Mouse (Mus musculus) cerebellum, postnatal 10 days (tissue): ENCODE results near the gene Ncoa1.
"Not testable (repeated sequence)": the region's sequence is repeated elsewhere in the genome, so short reads cannot be mapped to it uniquely, and the experiment has no call there.

Experiments
- DNase-seq, 2 experiments: peaks; one replicate each; pipeline ENCODE4 v3.0.0; 2021; ENCODE audit warnings: mixed read lengths in 2 of 2

Ncoa1 gene

DNA sequence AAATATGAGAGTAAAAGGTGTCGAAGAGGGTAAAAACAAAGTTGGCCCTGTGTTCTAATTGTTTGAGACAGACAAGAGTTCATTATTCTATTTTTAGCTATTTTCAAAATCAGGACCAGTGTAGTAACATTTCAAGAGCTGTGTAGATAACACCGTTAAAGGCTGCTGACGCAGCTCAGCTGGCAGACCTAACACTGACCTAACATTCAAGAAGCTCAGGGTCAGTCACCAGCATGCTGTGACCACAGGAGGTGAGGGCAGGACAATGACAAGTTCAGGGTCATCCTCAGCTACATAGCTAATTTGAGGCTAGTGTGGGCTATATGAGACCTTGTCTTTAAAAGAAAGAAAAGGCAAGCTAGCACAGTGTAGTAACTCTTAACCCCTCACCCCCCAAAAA lies 84.9 kb downstream of the Ncoa1 start:
- no peak for DNase-seq

DNA sequence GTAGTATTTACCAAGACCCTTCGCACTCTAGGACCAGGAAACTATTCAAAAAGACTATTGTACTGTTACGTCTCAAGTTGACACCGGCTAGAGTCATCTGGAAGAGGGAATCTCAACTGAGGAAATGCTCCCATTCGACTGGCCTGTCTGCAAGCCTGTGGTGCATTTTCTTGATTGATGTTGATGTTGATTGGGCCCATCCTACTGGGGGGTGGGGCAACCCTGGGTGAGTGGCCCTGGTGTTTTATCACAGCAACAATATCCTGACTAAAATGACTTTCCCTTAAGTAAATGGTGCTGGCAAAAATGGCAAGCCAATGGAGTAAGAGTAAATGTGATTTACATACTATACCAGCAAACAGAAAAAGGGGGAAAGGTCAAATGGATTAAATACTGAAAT lies 85.7 kb downstream of the Ncoa1 start:
- DNase-seq, result no peak

DNA sequence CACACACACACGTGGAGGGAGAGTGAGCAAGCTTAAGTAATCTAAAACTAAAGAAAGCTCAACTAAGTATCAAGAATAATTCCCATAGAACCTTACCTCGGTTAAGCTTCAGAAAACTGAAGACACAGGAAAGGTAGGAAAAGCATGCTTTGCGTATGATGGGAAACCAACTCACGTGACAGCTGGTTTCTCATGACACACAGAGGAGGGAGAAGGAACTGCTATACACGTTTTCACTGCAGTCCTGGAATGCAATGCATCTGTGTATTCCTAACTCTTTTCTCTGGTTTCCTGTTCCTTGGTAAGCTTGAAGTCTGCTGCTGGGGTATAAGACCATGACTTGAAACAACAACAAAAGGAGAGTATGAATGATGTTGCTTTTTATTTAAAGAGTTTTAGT lies 86.3 kb downstream of the Ncoa1 start:
- no peak for DNase-seq

DNA sequence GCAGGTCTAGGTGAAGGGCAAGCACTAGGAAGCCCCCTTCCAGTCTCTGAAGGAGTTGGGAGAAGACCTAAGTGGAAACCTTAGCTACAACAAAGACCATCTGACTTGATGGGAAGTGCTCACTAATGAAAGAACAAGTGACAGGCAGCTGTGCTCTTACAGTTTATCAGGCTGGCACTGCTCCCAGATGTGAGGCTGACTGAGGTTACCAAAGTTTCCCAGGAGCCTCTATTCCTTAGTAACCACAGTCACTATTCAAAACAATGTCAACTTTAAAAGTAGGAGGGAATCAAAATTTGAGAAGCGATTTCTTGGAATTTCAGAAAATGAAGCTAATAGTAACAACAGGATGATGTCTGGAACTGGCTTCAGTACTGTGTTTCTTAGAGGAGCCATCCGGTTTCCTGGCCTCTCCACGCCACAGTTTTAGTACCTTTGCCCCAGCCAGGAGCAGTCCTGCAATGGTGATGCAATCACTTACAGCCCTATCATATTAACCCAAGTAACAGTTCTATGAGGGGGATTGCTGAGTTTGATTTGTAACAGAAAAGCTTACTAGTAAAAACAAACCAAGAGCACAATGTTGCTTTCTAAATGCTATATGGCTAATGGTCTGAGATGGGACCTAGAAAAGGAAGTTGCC lies 90.8 kb downstream of the Ncoa1 start:
- no peak for DNase-seq

DNA sequence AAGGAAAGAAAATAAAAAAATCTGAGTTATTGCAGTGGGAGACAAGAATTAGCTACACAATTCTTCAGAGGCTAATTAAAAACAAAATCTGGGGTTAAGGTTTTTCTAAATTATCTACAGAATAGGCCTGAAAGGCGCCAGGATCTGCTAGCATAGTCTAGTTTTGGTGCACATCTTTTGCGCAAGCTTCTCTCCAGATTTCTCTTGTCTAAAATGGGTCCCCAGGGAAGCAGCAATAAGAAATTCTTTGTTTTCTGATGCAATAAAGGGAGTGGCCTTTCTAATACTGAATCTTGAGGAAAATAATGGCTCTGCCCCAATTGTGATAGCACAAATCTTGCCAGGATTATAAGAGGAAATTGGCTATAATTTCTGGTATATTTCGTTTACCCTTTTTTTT lies 93.9 kb downstream of the Ncoa1 start:
- no peak for DNase-seq

DNA sequence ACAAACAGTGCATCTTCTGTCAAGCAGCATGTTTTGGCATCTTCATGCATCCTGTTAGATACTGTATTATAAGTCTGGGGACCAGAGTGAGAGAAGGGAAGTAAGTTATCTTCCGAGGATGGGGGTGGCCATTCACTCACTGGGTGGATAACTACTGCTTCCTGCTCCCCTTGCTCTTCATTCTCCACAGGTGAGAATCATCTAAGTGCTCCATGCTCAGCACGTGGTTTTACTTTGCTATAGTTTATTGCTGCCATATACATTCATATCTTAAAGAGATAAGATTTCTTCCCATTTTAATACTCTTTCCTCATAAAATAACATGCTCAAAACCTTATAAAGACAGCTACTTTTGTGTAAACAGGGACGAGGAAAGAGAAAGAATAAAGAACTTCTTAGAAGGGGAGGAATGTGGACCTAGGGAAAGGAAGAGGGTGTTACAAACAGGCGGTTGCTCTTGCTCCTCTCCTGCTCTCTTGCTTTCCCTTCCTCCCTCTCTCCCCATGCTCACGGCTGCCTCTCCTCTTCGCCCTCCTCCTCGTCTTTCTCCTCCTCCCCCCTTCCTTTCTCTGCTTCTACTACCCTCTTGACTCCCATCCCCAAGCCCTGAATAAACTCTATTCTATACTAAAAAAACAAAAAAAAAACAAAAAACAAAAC lies 97.6 kb downstream of the Ncoa1 start:
- no peak for DNase-seq

DNA sequence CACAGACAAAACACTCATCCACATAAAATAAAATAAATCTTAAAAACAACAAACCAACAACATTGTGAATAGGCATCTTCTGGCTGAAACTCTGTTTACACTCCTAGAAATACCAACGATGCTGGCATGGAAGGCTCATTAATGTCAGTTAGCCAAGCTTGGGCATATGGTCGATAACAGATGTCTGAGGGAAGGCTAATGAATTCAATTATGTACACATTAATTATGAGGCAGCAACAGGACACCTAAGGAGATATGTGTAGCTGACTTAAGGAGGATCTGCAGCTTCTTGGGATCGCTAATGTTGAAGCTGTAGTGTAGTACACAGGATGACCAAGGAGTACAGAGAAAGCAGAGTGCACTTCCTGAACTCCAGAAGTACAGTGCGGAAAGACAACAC lies 100.5 kb downstream of the Ncoa1 start:
- peak; percentile 55 to 61 for DNase-seq

DNA sequence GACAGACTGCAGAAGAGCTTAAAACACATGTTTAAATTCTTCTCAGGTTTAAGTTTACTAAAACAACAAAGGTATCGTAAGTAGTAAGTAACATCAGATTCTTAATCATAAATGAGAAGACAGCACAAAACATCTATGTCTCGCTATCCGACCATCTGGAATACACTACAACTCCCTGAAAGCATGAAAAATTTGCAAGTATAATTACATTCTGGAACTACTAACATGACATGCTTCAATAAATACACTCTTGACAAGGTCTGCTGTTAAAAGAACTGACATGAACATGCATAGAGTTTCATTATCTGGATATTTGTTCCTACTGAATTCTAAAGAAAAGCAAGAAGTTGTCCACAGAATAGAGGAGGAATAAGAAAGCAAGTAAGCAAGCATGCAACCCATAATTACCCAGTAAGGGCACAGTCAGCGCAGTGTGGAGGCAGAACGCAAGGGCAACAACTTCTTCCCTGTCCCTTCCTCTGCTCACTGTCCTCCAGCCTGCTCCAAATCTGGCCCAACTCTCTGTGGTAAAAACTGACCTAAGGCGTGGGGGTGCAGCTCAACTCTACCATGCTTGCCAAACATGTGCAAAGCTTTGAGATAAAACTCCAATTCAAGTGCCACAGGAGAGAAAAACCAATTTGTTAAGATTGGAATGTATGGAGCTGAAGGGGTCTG lies 102.0 kb downstream of the Ncoa1 start:
- no peak for DNase-seq

DNA sequence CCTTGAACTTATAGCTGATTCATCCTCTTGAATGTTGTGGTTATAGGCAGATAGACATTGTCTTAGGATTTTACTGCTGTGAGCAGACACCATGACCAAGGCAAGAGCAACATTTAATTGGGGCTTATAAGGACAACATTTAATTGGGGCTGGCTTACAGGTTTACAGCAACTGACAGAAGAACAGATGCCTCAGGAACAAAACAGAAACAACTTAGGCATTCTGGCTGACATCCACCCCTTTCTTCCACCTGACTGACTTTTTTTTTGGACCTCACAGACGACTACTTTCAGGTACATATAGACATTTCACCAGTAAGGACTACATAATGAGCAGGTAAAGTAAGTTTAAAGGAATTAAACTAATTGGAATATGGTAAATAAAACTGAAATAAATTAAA lies 105.6 kb downstream of the Ncoa1 start:
- peak in 1 of 2 experiments; percentile 36 for DNase-seq

DNA sequence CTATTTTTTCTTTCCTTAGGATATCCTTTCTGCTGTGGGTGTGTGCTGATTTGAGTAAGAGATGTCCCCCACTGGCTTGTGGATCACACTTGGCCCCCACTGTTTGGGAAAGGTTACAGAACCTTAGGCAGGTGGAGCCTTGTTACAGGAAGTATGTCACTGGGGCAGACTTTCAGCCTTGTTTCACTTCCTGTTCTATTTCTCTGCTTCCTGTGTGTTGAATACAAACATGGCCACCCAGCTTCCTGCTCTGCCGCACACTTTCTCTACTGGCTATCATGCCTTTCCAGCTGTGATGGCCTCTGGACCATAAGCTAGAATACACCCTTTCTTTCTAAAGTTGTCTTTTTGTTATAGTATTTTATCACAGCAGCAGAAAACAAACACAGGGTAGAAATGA lies 111.0 kb downstream of the Ncoa1 start:
- DNase-seq, result no peak

DNA sequence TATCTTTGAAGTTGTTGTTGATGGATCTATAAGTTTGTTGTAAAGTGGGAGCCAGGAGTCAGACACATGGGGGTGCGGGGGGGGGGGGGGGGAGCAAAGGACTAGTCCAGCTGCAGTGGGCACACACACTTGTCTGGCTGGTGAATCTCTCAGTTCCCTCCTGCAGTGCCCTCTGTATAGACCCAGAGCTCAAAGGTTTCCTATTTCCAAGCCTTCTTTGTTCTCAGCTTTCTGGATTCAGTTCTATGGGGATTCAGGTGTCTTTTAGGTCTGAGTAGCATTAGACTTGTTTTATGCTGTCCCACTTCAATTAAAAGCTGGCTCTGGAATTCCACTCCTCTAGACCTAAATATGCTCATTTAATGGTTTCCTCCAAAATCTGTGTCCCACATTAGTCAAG lies 117.5 kb downstream of the Ncoa1 start:
- no peak for DNase-seq

DNA sequence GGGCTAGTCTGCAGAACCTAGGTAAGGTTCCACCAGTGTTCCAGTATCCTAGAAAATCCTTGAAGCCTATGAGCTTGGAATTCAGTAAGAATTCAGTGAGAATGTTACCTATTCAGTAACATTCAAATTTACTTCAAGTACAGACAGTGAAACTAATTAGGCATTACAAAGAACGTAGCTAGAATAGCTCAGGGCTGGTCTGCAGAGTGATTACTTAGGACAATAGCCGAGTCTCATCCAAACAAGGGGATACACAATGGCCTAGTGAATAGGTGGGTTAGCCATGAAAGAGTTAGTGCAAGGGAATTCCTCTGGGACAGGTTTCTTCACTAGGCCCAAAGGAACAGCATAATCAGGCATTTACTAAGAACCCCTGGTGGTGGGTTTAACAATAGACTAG lies 118.3 kb downstream of the Ncoa1 start:
- not testable (repeated sequence) for DNase-seq

DNA sequence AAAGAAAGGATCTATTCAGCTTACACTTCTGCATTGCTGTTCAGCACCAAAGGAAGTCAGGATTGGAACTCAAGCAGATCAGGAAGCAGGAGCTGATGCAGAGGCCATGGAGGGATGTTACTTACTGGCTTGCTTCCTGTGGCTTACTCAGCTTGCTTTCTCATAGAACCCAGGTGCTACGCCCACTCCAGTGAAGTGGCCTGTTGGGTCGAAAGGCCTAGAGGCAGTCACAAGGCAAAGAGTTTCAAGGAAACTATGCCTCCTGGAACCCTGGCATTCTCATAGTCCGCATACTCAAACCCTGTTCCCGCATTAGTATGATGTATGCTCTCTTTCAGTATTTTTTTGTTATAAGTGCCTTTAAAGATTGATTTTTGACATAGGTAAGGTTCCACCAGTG lies 118.9 kb downstream of the Ncoa1 start:
- no peak for DNase-seq

DNA sequence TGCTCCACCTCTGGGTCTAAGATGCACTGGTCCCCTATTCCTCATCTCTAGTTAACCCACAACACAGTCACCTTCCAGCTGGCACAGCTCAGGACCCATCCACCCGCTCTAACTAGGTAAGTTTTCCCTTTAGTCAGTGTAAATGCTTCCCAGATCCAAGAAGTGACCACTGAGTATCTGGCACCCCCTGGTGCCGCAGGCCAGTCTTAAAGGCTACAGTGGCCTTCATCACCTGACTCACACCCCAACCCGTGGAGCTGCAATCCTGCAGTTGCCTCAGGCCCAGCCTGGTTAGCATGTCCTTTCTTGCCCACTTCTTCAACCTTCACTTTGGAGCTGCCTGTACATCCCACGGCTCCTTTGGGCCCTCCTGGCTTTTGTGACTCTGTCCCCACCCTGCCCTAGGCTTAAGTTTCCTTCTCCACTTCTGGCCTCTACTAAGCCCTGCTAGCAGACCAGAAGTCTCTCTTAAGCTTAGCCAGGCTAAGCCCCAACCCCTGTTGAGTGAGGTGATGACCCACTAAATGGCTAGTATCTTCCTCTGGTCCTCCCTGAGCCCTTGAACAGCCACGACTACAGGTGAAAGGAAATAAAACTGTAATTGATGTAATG lies 120.0 kb downstream of the Ncoa1 start:
- DNase-seq, result no peak

DNA sequence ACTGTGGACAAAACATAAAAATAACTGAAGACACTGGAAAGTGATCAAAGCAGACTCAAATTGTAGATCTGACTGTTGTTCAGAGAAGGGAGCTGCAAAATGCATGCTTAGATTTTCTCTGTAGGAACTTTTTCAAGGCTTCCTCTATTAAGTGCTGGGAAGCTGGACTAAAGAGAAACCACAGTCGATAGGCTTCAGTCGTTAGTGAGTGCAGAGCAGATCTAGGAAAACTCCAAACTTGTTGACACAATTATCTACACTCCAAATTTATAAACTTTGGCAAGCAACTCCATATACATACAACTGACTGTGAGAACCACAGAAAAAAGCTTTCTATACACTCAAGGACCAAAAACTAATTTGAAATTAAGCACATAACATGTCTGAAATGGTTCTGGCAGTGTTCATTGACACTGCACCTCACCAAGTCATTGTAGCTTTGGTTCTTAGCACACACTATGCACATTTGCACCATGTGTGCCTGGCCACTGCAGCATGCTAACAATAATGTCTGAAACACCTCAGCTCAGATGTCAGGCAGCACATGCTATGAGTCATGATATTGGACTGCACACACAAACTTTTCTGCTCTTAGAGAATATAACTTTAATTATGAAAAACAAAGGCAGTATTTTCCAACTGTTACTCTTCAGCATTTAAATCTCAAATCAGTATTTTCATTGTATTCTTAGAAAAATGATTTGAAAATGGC lies 121.8 kb downstream of the Ncoa1 start:
- no peak for DNase-seq

DNA sequence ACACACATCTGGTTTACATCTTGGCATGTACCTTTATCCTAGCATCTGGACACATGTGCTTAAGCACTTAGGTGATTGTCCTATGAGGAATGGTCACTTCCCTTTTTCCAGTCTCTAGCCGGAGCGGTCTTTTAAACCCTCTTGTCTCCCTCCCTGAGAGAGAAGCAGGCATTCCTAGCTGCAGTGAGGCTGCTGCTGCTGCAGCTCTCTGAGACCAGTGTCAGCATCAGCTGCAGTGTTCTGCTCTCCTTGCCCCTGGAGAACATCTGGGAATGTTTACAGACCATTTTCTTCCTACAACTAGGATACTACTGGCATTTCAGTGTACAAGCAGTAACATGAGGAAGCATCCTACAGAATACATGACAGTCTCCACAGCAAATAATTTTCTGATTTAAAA lies 133.8 kb downstream of the Ncoa1 start:
- DNase-seq, result no peak

DNA sequence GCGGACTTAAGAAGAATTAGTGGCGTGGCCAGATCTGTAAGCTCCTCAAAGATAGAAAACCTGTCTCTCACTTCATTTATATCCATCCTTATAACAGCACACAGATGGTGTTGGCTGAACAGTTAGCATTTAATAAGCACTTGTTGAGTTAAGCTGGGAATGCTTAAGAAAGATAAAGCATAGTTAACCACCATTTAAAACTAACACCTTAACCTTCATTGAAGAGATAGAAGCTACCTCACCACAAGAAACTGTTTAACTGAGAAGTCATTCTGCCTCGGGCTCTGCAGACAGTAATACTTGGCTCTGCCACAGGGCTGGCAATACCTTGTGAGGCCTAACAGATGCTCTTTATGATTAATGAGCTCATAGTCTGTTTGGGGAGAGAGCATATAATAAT lies 134.9 kb downstream of the Ncoa1 start:
- peak; percentile 29 to 45 for DNase-seq

DNA sequence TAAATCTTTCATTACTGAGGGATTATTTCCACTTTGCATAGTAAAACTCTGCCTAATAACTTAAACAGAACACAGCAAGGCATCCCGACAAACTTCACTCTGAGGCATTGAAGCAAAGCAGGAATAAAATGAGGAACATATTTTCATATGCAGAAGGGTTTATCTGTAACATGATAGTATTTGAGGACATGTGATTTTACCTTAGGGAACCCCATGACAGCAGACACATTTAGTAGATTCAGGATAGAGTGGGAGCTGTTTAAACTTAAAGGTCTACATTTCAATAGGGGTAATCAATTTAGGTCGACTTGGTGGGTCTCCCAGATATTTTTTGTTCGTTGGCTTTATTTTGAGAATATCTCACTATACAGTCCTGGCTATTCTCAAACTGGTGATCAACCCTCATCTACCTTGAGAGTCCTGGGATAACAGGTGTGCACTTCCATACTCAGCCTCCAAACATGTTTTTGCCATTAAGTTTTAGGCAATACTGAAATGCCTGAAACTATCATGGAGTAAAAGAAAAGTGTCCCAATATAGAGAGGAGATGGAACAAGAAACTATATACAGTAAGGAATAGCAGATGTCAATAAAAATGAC lies 136.6 kb downstream of the Ncoa1 start:
- DNase-seq, result no peak

DNA sequence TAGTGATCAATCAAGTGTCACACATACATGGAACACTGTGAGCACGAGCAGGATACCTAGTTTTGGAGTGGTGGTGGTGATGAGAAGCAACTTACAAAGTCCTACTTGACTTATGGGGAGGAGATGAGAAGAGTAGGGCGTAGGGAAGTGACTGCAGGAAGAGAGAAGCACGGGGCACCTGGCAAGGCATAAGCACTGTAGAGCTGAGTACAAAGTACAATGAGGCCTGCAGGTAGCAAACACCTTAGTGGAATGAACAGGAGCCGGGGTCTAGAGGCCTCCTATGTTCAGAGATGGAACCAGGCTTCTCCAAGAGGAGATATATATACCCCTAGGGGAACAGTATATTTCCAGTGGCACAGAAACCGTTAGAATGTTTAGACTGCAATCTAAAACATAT lies 153.4 kb downstream of the Ncoa1 start:
- DNase-seq, result no peak

DNA sequence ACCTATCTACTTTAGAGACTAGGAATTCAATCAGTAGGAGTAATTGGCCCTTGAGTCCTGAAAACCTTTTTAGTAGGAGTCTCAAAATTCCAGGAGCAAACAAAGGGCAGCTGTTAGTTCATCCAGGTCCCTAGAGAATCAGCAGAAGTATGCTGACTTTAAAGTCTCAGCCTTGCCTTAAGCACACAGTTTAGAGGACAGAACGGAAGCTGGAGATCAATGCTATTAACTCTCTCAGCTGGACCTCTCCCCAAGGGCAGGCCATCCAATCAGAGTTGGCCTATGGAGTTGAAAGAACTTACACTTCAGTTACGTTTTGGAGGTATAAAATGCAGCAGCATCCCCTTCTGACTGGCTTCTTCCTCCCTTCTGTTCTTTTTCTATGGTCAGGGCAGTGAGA lies 154.8 kb downstream of the Ncoa1 start:
- DNase-seq, result no peak

DNA sequence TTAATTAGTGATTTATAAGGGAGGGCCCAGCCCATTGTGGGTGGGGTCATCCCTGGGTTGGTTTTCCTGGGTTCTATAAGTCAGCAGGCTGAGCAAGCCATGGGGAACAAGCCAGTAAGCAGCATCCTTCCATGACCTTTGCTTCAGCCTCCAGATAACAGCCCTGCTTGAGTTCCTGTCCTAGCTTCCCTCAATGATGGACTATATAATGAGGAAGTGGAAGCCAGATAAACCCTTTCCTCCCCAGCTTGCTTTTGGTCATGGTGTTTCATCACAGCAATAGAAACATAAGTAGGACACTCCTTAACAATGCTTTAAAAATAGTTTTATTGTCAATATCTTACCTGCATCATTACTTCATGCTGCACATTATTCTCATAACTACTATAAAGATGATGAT lies 163.2 kb downstream of the Ncoa1 start:
- DNase-seq, result no peak

DNA sequence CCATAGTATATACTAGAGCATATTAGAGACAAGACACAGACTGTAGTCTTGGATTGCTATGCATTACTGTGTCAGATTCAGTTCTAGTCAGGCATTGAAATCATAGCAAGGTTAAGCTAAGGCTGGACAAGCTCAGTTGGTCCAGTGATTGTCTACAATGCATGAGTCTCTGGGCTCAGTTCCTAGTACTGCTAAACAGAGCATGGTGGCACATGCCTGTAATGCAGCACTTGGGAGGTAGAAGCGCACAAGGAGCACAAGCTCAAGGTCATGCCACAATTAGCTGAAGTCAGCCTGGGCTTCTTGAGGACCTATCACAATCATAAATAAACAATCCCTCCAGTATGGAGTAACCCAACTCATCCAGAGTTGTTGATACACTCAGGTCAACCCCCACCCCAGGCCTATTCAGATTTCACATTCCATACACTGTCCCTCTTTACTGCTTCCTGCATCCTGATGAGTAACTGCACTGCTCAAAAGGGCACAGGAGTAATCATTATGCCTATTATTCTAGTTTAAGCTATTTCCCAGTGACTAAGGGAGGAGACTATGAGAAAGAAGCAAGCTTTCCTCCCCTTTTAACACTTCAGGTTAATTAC lies 170.2 kb downstream of the Ncoa1 start:
- DNase-seq, result no peak

DNA sequence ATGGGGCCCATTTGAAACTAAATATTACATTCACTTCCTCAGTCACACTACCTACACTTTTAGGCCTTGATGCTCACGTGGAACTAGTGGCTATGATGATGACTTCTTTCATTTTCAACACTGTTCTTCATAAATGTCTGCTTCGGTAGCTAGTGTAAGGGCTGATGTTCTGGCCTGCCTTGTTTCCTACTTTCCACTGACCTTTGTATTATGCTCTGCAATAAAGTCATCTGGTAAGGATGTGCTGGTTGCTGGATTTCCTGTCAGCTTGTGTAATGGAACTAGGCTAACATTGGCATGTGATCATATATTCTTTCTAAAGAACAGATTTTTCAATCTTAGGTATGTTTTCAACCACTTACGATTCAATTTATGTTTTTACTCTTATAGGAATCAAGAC lies 177.7 kb downstream of the Ncoa1 start:
- DNase-seq, result no peak
